Mouse (Mus musculus): Measurements from ENCODE around the gene Dpy19l3. TPM values are rescaled to one million over a fixed set of nuclear protein-coding genes. Genes with fewer than 3 reads are reported as not detected.

Dpy19l3 gene
- polyA plus RNA-seq, 1 experiment from 2014 or later = 43.7 TPM

- Histone ChIP-seq H3K9me3 (ENCODE audit: control insufficient read depth, low read length) (no peaks in the 10 kb centered on the region), H3K27me3 (ENCODE audit: control insufficient read depth, insufficient read depth, low read length) (no peaks in the 10 kb centered on the region), H3K4me3 (ENCODE audit: low read depth, low read length) (no peak overlapping the region), H3K4me1 (ENCODE audit: control insufficient read depth, insufficient read depth, low read length) (no peaks in the 10 kb centered on the region), H3K36me3 (ENCODE audit: control insufficient read depth, insufficient read depth, low read length) (peaks cover 6% of the 10 kb centered on the region; the same call in 1 of the 2 replicates), H3K27ac (replicated peaks; ENCODE audit: low read depth, low read length) (no peak overlapping the region), H3K9ac (ENCODE audit: low read length) (no peak overlapping the region), H3K4me2 (ENCODE audit: low read depth, severe bottlenecking) (no peak overlapping the region)
- WGBS = 95% methylated on average over 12 of the region's 12 CpGs
- no peak for ATAC-seq (ENCODE audit: insufficient number of reproducible peaks, low FRiP score, low TSS enrichment, low read depth)
- DNase-seq (ENCODE audit: low spot score) = no peak
Measured at GRCm38 (mm10) chr7:35728376-35728775, 25.9 kb downstream of the Dpy19l3 start.

GRCm38 (mm10) chr7:35723035-35723434, 31.2 kb downstream of the Dpy19l3 start:
- H3K36me3 ChIP-seq (ENCODE audit: control insufficient read depth, insufficient read depth, low read length) = peaks cover 4% of the 10 kb centered on the region; the same call in 1 of the 2 replicates
- H3K9me3 ChIP-seq (ENCODE audit: control insufficient read depth, low read length) = no peaks in the 10 kb centered on the region
- H3K27ac ChIP-seq (replicated peaks; ENCODE audit: low read depth, low read length) = no peak overlapping the region
- no peak overlapping the region for H3K9ac ChIP-seq (ENCODE audit: low read length)
- no peaks in the 10 kb centered on the region for H3K4me1 ChIP-seq (ENCODE audit: control insufficient read depth, insufficient read depth, low read length)
- 84% methylated on average over 2 of the region's 2 CpGs for WGBS
- no peak for DNase-seq (ENCODE audit: low spot score)
- ATAC-seq (ENCODE audit: insufficient number of reproducible peaks, low FRiP score, low TSS enrichment, low read depth) = no peak
- no peak overlapping the region for H3K4me2 ChIP-seq (ENCODE audit: low read depth, severe bottlenecking)
- H3K4me3 ChIP-seq (ENCODE audit: low read depth, low read length) = no peak overlapping the region
- no peaks in the 10 kb centered on the region for H3K27me3 ChIP-seq (ENCODE audit: control insufficient read depth, insufficient read depth, low read length)

GRCm38 (mm10) chr7:35718421-35719178, 35.7 kb downstream of the Dpy19l3 start:
- WGBS = 91% methylated on average over 8 of the region's 8 CpGs
- Histone ChIP-seq H3K27me3 (ENCODE audit: control insufficient read depth, insufficient read depth, low read length) (no peaks in the 10 kb centered on the region), H3K9ac (ENCODE audit: low read length) (no peak overlapping the region), H3K9me3 (ENCODE audit: control insufficient read depth, low read length) (no peaks in the 10 kb centered on the region), H3K36me3 (ENCODE audit: control insufficient read depth, insufficient read depth, low read length) (peaks cover 6% of the 10 kb centered on the region; the same call in 1 of the 2 replicates), H3K4me3 (ENCODE audit: low read depth, low read length) (no peak overlapping the region), H3K27ac (replicated peaks; ENCODE audit: low read depth, low read length) (no peak overlapping the region), H3K4me2 (ENCODE audit: low read depth, severe bottlenecking) (no peak overlapping the region), H3K4me1 (ENCODE audit: control insufficient read depth, insufficient read depth, low read length) (no peaks in the 10 kb centered on the region)
- DNase-seq (ENCODE audit: low spot score) = no peak
- ATAC-seq (ENCODE audit: insufficient number of reproducible peaks, low FRiP score, low TSS enrichment, low read depth) = no peak

- H3K9ac ChIP-seq (ENCODE audit: low read length) = no peak overlapping the region
- no peak for DNase-seq (ENCODE audit: low spot score)
- H3K4me3 ChIP-seq (ENCODE audit: low read depth, low read length) = no peak overlapping the region
- H3K36me3 ChIP-seq (ENCODE audit: control insufficient read depth, insufficient read depth, low read length) = peaks cover 11% of the 10 kb centered on the region; the same call in 1 of the 2 replicates
- 87% methylated on average over 5 of the region's 5 CpGs for WGBS
- no peak overlapping the region for H3K27ac ChIP-seq (replicated peaks; ENCODE audit: low read depth, low read length)
- no peak overlapping the region for H3K4me2 ChIP-seq (ENCODE audit: low read depth, severe bottlenecking)
- no peaks in the 10 kb centered on the region for H3K27me3 ChIP-seq (ENCODE audit: control insufficient read depth, insufficient read depth, low read length)
- no peaks in the 10 kb centered on the region for H3K4me1 ChIP-seq (ENCODE audit: control insufficient read depth, insufficient read depth, low read length)
- no peaks in the 10 kb centered on the region for H3K9me3 ChIP-seq (ENCODE audit: control insufficient read depth, low read length)
- no peak for ATAC-seq (ENCODE audit: insufficient number of reproducible peaks, low FRiP score, low TSS enrichment, low read depth)
Measured at GRCm38 (mm10) chr7:35710366-35710765, 43.9 kb downstream of the Dpy19l3 start.

- peaks cover 2% of the 10 kb centered on the region; the same call in 1 of the 2 replicates for H3K36me3 ChIP-seq (ENCODE audit: control insufficient read depth, insufficient read depth, low read length)
- H3K9me3 ChIP-seq (ENCODE audit: control insufficient read depth, low read length) = no peaks in the 10 kb centered on the region
- no peaks in the 10 kb centered on the region for H3K27me3 ChIP-seq (ENCODE audit: control insufficient read depth, insufficient read depth, low read length)
- ATAC-seq (ENCODE audit: insufficient number of reproducible peaks, low FRiP score, low TSS enrichment, low read depth) (no peak), DNase-seq (ENCODE audit: low spot score) (no peak)
- no peak overlapping the region for H3K4me3 ChIP-seq (ENCODE audit: low read depth, low read length)
- H3K4me2 ChIP-seq (ENCODE audit: low read depth, severe bottlenecking) = no peak overlapping the region
- H3K4me1 ChIP-seq (ENCODE audit: control insufficient read depth, insufficient read depth, low read length) = no peaks in the 10 kb centered on the region
- no peak overlapping the region for H3K27ac ChIP-seq (replicated peaks; ENCODE audit: low read depth, low read length)
- 86% methylated on average over 16 of the region's 16 CpGs for whole genome bisulfite sequencing
- no peak overlapping the region for H3K9ac ChIP-seq (ENCODE audit: low read length)
Measured at GRCm38 (mm10) chr7:35708101-35708500, 46.2 kb downstream of the Dpy19l3 start.

GRCm38 (mm10) chr7:35699005-35699404, 55.2 kb downstream of the Dpy19l3 start:
- Histone ChIP-seq H3K9me3 (ENCODE audit: control insufficient read depth, low read length) (0 out of 2 replicates have a peak, but pooled peaks cover 3% of the 10 kb centered on the region), H3K27me3 (ENCODE audit: control insufficient read depth, insufficient read depth, low read length) (no peaks in the 10 kb centered on the region), H3K4me1 (ENCODE audit: control insufficient read depth, insufficient read depth, low read length) (no peaks in the 10 kb centered on the region), H3K9ac (ENCODE audit: low read length) (no peak overlapping the region), H3K27ac (replicated peaks; ENCODE audit: low read depth, low read length) (no peak overlapping the region), H3K4me2 (ENCODE audit: low read depth, severe bottlenecking) (no peak overlapping the region), H3K36me3 (ENCODE audit: control insufficient read depth, insufficient read depth, low read length) (peaks cover 4% of the 10 kb centered on the region; the same call in 1 of the 2 replicates), H3K4me3 (ENCODE audit: low read depth, low read length) (no peak overlapping the region)
- DNase-seq (ENCODE audit: low spot score) (no peak), ATAC-seq (ENCODE audit: insufficient number of reproducible peaks, low FRiP score, low TSS enrichment, low read depth) (no peak)
- 95% methylated on average over 8 of the region's 8 CpGs for WGBS

- H3K9ac ChIP-seq (ENCODE audit: low read length) = no peak overlapping the region
- 95% methylated on average over 1 of the region's 1 CpGs for WGBS
- H3K27me3 ChIP-seq (ENCODE audit: control insufficient read depth, insufficient read depth, low read length) = no peaks in the 10 kb centered on the region
- peaks cover 4% of the 10 kb centered on the region; the same call in 1 of the 2 replicates for H3K36me3 ChIP-seq (ENCODE audit: control insufficient read depth, insufficient read depth, low read length)
- H3K4me3 ChIP-seq (ENCODE audit: low read depth, low read length) = no peak overlapping the region
- DNase-seq (ENCODE audit: low spot score) (no peak), ATAC-seq (ENCODE audit: insufficient number of reproducible peaks, low FRiP score, low TSS enrichment, low read depth) (no peak)
- 0 out of 2 replicates have a peak, but pooled peaks cover 3% of the 10 kb centered on the region for H3K9me3 ChIP-seq (ENCODE audit: control insufficient read depth, low read length)
- no peak overlapping the region for H3K4me2 ChIP-seq (ENCODE audit: low read depth, severe bottlenecking)
- no peak overlapping the region for H3K27ac ChIP-seq (replicated peaks; ENCODE audit: low read depth, low read length)
- H3K4me1 ChIP-seq (ENCODE audit: control insufficient read depth, insufficient read depth, low read length) = no peaks in the 10 kb centered on the region
Measured at GRCm38 (mm10) chr7:35698073-35698472, 56.2 kb downstream of the Dpy19l3 start.

GRCm38 (mm10) chr7:35692641-35693040, 61.6 kb downstream of the Dpy19l3 start:
- H3K9ac ChIP-seq (ENCODE audit: low read length) = no peak overlapping the region
- H3K4me2 ChIP-seq (ENCODE audit: low read depth, severe bottlenecking) = no peak overlapping the region
- no peak overlapping the region for H3K4me3 ChIP-seq (ENCODE audit: low read depth, low read length)
- ATAC-seq (ENCODE audit: insufficient number of reproducible peaks, low FRiP score, low TSS enrichment, low read depth) (no peak), DNase-seq (ENCODE audit: low spot score) (no peak)
- 91% methylated on average over 12 of the region's 12 CpGs for WGBS
- no peak overlapping the region for H3K27ac ChIP-seq (replicated peaks; ENCODE audit: low read depth, low read length)
- H3K4me1 ChIP-seq (ENCODE audit: control insufficient read depth, insufficient read depth, low read length) = 0 out of 2 replicates have a peak, but pooled peaks cover 6% of the 10 kb centered on the region
- H3K9me3 ChIP-seq (ENCODE audit: control insufficient read depth, low read length) = 0 out of 2 replicates have a peak, but pooled peaks cover 3% of the 10 kb centered on the region
- H3K27me3 ChIP-seq (ENCODE audit: control insufficient read depth, insufficient read depth, low read length) = no peaks in the 10 kb centered on the region
- H3K36me3 ChIP-seq (ENCODE audit: control insufficient read depth, insufficient read depth, low read length) = peaks cover 8% of the 10 kb centered on the region; the same call in 1 of the 2 replicates

All from limb, embryonic 11.5 days (tissue).